Mouse (Mus musculus): ENCODE measurements around the gene Tspan17. TPM values are rescaled to one million over a fixed set of nuclear protein-coding genes. Genes with fewer than 3 reads are reported as not detected.
"Not testable (repeated sequence)": the region's sequence is repeated elsewhere in the genome, so short reads cannot be mapped to it uniquely, and the experiment has no call there.

Tspan17 gene
- total RNA-seq, 2 experiments from 2014 or later, result 7.6 to 13.0 TPM

DNA sequence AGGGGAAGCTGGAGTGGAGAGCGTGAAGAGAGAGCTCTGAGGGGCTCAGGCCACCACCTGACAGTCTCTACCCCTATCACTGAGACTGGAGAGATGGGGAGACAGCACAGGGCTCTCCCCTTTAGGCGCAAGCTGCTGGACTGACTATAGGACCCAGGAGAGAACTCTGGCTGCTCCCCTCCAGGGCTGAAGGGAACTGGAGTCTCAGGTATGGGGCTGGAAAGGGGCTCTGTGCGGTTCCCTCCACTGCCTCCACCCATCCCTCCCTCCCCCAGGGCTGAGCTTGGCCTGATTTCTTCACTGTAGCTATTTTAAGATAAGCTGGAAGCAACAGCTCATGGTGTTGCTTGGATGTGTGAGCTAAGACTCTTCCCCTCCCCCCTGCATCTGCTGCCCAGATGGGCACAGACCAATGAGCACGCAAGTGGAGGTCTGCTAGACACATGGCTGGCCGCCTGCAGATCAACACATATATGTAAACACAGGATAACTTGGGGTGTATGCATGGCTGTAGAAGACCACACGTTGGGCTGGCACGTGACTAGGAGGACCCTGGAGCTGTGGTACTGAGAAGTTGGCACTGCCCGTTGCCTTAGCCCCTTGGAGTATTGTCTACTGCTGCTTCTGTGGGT lies 28.9 kb upstream of the Tspan17 start:
- DNase-seq, result no peak
- intact Hi-C loops (cut with DNase I), result no loop called here

DNA sequence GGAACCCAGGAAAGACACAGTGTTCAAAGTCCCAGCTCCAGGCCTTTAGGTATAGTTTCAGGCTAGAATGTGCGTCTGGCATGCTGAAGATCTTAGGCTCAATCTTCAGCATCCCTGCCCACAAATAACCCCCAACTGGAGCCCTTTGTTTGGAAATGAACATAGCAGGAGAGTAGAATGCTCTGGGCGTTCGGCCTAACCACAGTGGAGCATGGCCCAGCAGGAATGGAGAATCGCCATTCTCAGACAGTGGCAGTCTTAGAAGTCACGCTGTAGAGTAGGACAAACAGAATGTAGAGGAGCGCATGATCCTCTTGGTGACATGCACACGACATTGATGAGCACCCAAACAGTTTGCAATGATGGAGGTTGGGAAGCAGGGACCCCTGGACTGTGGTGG lies 28.3 kb upstream of the Tspan17 start:
- DNase-seq, result no peak
- intact Hi-C loops (cut with DNase I), result no loop called here

DNA sequence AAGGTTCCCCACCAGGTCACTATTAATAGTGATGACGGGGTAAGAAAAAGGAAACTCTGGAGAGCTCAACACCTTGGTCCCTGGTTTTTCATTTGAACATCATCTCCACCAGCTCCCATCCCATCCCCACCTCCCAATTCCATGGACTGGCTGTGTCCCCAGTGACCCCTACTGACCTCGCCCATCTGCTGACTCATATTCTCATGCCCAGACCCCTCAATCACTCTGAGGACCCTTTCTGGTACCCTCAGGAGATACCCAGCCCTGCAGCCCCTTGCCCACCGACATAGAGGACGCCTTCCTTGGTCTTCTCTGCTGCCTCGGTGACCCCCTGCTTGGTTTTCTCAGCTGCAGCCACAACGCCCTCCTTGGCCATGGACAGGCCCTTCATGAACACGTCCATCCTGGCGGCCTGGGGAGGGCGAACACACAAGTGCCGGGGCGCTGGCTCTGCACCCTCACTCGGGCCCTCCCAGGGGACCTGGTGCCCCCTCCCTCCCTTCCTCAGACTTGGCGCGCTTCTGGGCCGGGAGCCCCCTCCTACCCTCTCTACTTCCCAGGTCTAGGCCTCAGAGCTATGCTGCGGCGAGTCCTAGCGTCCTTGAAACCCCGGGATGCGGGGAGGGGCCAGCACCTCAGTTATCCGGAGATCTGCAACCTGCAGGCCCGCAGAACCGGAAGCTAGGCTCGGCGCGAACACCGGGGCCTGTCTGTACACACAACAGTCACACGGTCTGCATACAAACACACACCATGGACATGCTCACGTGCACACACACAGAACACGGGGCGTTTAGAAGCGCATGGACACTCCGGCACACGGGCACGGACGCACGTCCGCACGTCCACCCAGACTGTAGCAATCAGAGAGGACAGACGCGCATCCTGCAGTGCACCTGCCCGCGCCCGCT lies 23.6 kb upstream of the Tspan17 start:
- intact Hi-C loops (cut with DNase I), result loop anchor here (1.0 kb wide), 1 partner anchor 48 kb away; no protein-coding TSS in a partner anchor
- no peak for DNase-seq

DNA sequence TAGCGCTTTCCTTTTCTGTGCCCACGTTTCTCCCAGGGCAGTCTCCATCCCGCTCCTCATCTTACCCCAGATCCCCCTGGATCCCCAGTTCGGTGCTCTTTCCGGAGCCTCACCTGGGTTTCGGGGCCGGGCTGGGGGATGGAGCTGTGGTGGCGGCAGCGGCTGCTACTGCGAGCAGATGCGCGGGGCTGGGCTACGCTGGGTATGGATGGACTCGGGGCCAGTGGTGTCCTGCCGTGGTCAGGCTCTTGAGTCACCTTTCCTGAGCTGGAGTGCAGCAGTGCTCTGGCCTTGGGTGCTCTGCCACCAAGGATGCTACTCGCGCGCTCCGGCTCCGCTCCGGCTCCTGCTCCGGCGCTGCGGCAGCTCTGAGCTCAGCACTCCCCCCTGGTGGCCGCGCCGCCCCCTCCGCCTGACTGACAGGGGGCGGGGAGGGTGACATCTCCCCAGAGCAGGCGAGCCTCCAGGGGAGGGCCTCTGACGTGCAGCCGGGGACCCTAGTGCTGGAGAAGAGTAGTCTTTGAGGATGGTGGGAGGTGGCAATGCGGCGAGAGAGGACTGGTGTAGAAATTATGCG lies 22.9 kb upstream of the Tspan17 start, which contains the start of gene Sncb:
TSS of gene Sncb (minus strand) at position 404 of the 577 bp plus-strand sequence.
- DNase-seq, result peak; percentile 20 to 50
- intact Hi-C loops (cut with DNase I), result loop anchor here (1.0 kb wide), 1 partner anchor 49 kb away; no protein-coding TSS in a partner anchor

GRCm38 (mm10) chr13:54767012-54767411 lies 22.2 kb upstream of the Tspan17 start:
- DNase-seq, result no peak
- intact Hi-C loops (cut with DNase I), result no loop called here

DNA sequence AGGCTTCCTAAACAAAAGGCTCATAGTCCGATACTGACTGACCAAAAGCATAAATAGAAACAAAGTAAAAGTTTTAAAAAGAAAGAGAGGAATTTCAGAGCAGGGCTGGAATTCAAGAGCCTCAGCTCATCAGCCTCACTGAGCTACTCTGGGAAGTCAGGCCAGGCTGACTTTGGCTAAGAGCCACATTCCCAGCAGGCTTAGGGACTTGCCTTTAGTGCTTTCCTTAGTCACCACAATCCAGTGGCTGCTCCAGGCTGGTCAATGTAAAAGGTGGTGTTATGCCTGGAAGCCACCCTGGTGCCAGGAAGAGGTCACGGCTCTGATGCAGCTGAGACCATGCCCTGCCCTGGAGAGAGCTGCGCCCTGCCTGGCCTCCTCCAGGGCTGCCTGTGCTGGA lies 8.6 kb upstream of the Tspan17 start:
- peak; percentile 15 to 20 for DNase-seq
- intact Hi-C loops (cut with DNase I), result no loop called here

GRCm38 (mm10) chr13:54781086-54781485 lies 8.1 kb upstream of the Tspan17 start:
- intact Hi-C loops (cut with DNase I), result no loop called here
- no peak for DNase-seq

DNA sequence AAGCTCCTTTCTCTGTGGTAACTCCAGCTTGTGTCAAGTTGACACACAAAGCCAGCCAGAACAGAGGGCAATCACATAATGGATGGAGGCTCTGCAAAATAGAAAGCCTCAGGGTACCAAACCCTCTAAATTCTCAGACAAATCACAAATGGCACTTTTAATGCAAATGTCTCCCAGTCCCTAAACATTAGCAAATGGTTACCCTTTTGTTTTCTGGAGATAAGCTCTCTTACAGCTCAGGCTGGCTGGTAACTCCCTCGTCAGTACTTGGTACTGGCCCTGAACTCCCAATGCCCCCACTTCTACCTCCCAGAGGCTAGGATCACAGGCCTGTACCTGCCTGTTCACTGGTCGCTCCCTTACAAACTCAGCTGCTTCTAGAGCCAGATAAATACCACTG lies 5.9 kb upstream of the Tspan17 start:
- DNase-seq, result no peak
- intact Hi-C loops (cut with DNase I), result no loop called here

GRCm38 (mm10) chr13:54783698-54784097 lies 5.5 kb upstream of the Tspan17 start, which contains the start of gene Eif4e1b:
Gene Eif4e1b, plus strand, starts transcription at chr13:54783998.
- DNase-seq, result no peak
- intact Hi-C loops (cut with DNase I), result no loop called here

DNA sequence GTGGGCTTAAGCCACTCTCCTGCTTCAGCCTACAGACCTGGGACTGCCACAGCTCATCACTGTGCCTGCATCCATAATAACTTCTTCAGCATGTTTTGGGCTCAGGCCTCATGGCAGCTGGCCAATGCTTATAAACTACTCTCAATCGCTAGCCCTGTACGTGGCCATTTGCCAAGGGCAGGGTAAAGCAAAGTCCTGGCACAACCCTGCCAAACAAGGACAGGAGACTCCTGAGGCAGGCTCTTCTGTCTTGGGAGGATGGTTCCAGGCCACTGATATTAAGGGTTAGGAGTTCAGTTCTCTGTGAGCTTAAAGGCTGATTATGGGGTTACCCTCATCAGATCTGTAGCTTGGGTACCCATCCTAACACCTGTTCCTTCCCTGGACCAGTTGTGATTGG lies 1.6 kb upstream of the Tspan17 start:
- intact Hi-C loops (cut with DNase I); DNase-seq: not testable (repeated sequence)

DNA sequence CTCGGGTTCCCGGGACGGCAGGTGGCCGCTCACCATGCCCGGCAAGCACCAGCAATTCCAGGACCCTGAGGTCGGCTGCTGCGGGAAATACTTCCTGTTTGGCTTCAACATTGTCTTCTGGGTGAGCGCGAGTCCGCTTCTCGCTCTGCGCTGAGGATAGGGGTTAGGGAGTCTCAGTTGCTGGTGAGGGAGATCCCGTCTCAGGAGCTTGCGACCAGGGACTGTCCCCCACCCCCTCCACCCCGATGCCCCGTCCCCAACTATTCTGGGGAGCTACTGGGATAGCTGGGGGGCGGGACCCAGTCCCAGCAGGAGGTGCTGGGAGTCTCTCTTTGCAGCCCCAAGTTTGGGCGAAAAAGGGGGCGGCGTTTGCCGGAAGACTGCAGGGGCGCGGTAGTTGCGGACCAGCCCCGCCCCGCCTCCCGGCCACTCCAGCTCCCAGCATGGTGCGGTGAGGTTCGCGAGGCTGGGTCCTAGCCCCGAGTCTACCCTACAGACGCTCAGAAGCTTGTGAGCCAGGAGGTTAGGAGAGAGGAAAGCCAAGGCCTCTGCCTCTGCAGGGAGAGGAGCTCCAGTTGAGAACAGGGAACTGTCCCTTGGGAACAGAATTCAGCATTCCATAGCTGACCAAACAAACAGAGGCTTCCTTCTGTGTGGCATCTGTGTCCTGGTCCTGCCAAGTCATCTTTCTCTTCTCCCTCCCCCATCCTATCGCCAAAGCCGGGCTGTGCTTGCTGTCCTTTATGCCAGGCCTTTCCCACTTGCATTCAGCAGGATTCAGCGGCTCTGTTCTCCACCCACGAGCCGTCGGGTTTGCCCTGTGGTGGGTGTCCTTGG lies 602 bp downstream of the Tspan17 start:
- DNase-seq, result peak; percentile 46 to 51
- intact Hi-C loops (cut with DNase I), result no loop called here

- intact Hi-C loops (cut with DNase I), result no loop called here
These were observed 3.4 kb downstream of the Tspan17 start for GRCm38 (mm10) chr13:54792259-54793230.

DNA sequence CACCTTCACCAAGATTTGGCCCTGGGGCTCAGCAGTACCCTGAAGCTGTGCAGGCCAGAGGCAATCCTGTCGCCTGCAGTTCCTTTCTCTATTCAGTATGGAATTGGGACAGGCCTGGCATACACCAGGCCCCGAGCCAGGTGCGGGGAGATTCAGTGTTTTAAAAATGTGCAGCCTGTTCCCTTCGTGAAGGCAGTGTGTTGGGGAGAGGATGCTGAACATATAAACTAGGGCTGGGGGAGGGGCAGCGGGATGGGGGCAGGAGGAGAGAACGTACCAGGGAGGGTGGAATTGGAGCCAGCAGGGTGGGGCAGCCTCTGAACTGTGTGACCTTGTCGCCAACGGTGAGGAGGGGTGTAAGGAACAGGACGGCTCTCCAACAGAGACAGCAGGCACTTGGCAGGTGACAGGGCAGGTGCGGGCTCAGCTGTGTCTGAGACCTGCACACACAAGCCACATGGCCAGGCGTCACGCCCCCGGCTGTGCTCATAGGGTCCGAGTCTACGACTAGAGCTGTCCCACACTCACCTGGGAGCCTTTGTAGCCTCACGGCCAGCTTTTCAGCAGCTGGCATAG lies 4.9 kb downstream of the Tspan17 start:
- intact Hi-C loops (cut with DNase I), result no loop called here
- DNase-seq, result no peak

More at GRCm38 (mm10) chr13:54792259-54793230, 3.4 kb downstream of the Tspan17 start:
- no peak for DNase-seq

DNA sequence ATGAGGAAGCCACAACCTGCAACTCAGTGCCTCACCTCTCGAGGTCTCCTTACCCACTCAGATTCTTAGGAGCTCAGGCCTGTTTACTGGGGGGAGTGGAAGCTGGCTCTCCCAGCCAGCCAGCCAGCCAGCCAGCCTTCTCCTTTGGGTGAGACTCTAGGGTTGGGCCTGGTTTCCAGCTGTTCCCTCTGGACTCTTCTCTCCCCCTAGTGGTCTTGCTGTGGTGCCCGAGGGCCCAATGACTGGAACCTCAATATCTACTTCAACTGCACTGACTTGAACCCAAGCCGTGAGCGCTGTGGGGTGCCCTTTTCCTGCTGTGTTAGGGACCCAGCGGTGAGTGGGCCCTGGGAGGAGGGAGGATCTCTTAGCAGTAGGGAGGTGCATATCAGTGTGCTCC lies 5.7 kb downstream of the Tspan17 start:
- DNase-seq, result no peak
- intact Hi-C loops (cut with DNase I), result no loop called here

DNA sequence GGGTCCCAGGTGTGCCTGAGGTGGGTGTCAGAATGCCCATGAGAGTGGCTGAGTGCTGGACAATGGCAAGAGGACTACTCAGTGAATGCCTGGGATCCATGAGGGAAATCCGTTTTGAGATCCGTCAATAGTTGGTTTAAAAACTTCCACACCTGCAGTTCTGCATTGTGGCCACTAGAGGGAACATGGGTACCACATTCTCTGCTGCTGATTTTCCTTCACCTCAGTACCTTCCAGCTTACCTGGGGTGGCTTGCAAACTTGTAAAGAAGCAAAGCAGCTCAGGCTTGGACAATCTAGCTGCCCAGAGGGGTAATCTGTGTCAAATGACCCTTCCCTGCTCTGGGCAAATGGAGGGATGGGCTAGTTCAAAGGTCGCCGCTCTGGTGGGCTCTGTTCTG lies 8.2 kb downstream of the Tspan17 start:
- intact Hi-C loops (cut with DNase I), result no loop called here
- peak in 1 of 2 experiments; percentile 28 for DNase-seq

DNA sequence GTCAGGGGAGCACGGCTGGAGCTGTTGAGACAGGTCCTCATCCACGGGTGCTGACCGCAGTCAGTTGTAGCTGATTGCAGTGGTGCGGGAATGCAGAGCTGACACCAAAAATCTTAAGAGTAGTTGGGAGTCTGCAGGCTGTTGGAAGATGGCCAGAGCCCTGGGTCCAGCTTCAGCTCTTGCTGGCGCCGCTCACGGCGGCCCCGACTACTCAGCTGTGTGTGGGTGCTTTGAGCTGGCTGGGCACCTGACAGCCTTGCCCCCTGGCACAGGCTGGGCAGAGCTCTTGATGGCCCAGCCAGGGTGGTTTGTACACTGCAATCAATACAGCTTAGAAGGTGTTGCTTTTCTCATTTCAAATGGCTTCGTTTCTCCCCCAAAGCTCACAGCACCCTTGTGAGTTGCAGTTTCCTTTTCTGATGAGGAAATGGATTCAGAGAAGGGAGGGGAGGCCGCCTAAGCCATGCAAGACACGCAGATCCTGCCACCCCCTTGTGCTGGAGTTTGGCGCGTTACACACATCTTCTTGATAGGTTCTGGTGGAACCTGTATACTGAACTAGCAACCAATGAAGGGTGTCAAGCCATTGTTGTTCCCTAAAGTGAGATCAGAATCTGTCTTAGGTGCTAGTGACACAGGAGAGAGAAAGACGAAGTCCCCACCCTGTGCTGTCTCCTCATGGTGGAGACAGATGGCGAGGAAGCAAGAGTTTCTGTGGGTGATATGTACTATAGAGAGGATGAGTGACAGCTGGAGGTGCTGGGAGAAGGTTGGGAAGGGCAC lies 8.9 kb downstream of the Tspan17 start:
- no peak for DNase-seq
- intact Hi-C loops (cut with DNase I), result loop anchor here (2.0 kb wide), 1 partner anchor 273 kb away; no protein-coding TSS in a partner anchor

GRCm38 (mm10) chr13:54798740-54799139 lies 9.6 kb downstream of the Tspan17 start:
- intact Hi-C loops (cut with DNase I), result loop anchor here (1.0 to 2.0 kb wide), 2 partner anchors 272 to 379 kb away; no protein-coding TSS in a partner anchor
- no peak for DNase-seq

DNA sequence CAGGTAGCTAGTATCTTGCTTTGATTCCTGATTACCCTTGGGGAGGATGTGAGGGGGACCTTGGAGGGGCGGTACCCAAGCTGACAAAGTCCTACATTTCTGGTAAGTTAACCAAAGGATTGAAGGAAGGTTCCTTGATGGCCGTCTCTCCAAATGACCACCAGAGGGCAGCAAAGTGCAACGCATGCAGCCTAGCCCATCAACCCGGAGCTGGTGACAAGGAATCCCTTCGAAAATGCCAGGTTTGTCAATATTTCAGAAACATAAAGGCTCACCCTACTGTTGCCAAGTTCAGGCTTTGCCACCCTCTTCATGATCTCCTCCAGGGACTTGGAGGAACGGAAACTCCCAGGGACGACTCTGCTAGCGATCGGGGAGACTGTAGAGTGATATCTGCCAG lies 10.5 kb downstream of the Tspan17 start:
- intact Hi-C loops (cut with DNase I), result loop anchor here (1.0 to 2.0 kb wide), 2 partner anchors 271 to 378 kb away; no protein-coding TSS in a partner anchor

More for the DNA sequence above, 10.5 kb downstream of the Tspan17 start:
- peak; percentile 74 to 76 for DNase-seq
